Mouse (Mus musculus) ES-E14 (cell line): ENCODE data around the gene Olfr64.

Experiments
- CHD2 ChIP-seq: IDR thresholded peaks from 2 replicates; pipeline ENCODE4 v1.6.1; 2014; ENCODE audit warnings: mild to moderate bottlenecking, low read depth, low read length, inconsistent platforms
- HCFC1 ChIP-seq: IDR thresholded peaks from 2 replicates; pipeline ENCODE4 v1.6.1; 2012; ENCODE audit warnings: low read length, inconsistent platforms, borderline replicate concordance; ENCODE audit not compliant: insufficient read depth
- MAFK ChIP-seq: IDR thresholded peaks from 2 replicates; pipeline ENCODE4 v1.6.1; 2014; ENCODE audit warnings: mild to moderate bottlenecking, low read depth, low read length, inconsistent platforms; ENCODE audit not compliant: insufficient read depth
- ZC3H11A ChIP-seq: IDR thresholded peaks from 2 replicates; pipeline ENCODE4 v1.6.1; 2012; ENCODE audit warnings: low read depth, mild to moderate bottlenecking, inconsistent platforms, low read length, borderline replicate concordance
- ZNF384 ChIP-seq: IDR thresholded peaks from 2 replicates; pipeline ENCODE4 v1.6.1; 2012; ENCODE audit warnings: low read depth, low read length, inconsistent platforms

DNA sequence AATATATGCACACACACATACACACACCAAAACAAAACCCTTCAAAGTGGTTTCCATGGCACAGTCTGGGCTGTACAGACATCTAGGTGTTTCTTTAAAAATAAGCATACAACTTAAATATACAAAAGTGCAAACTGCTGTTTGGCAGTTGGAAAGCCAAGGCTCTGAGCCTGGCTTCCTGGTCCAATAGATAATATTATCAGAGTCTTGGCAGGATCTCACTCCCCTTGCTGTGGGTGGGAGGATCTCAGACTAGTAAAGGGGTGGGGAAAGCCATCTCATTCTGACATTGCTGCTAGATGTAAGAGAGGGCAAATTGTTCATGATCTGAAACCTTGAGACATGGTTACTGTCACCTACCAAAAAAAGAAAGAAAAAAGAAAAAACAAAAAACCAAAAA, 23.6 kb downstream of the Olfr64 start:
- no peak for TF ChIP-seq CHD2
- no peak for TF ChIP-seq HCFC1
- no peak for TF ChIP-seq ZNF384
- TF ChIP-seq MAFK: no peak
- no peak for TF ChIP-seq ZC3H11A
